Mouse (Mus musculus) megakaryocyte, embryonic 14.5 days (primary cell): ENCODE results near the gene Nlgn1.

Source experiments
- FLI1 ChIP-seq: IDR thresholded peaks from 2 replicates; pipeline ENCODE4 v1.6.1; 2012; ENCODE audit warnings: low read length, inconsistent platforms, mixed read lengths
- GATA1 ChIP-seq: IDR thresholded peaks from 3 replicates; pipeline ENCODE4 v1.6.1; 2012; ENCODE audit warnings: mixed read lengths, low read length, inconsistent platforms, borderline replicate concordance

DNA sequence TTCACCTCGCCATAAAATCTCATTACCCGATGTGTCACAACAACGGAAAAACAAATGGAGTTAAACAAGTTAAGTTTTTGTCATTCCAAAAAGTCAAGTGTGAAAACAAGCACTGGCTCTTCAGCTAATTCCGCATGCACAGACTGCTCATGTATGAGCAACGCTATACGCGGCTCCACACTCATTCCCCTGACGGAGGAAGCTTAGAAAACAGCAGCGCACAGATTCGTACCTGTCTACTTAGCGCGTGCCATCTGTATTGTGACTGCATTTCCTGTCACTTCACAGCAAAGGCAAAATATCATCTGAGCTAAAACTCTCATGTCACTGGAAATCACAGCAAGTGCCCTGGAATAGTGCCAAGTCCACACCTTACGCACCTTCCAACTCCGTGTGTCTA is 674.3 kb downstream of the Nlgn1 start:
- TF ChIP-seq GATA1 (no peak), FLI1 (no peak)
